Mouse (Mus musculus) heart, embryonic 14.5 days (tissue): ENCODE measurements at regions not wholly inside any gene's neighbourhood (a gene's known extent, or its start where the extent isn't known, plus 50 kb on each side); places are given as distances from the start of the nearest gene placed in this dataset.

ENCODE experiments used
- ATAC-seq: fragments of 200-750 bp; cut with Nextera tagmentation; 2 replicates; pipeline ENCODE4 v1.8.0; 2017; ENCODE audit warnings: low read depth, moderate TSS enrichment; ENCODE audit not compliant: insufficient number of reproducible peaks, insufficient read depth, low FRiP score
- H3K27ac ChIP-seq, 2 experiments: fragments of 200-500 bp in 1 of 2; fragments of 300-500 bp in 1 of 2; sonication (generic) in 1 of 2; replicated peaks in 1 of 2; 2 replicates each; pipeline ENCODE4 v1.5.1; 2012 to 2014; ENCODE audit warnings: low read depth in 2 of 2, low read length in 2 of 2, control low read depth in 1 of 2, mild to moderate bottlenecking in 1 of 2, mixed read lengths in 1 of 2; ENCODE audit not compliant: control insufficient read depth in 1 of 2, insufficient read depth in 1 of 2
- H3K27me3 ChIP-seq: fragments of 300-500 bp; sonication (generic); 2 replicates; pipeline ENCODE4 v1.6.1; 2014; ENCODE audit warnings: mild to moderate bottlenecking, low read length, control low read depth; ENCODE audit not compliant: control insufficient read depth, insufficient read depth
- H3K36me3 ChIP-seq: fragments of 300-500 bp; sonication (generic); 2 replicates; pipeline ENCODE4 v1.6.1; 2014; ENCODE audit warnings: mild to moderate bottlenecking, control low read depth, low read length, mixed read lengths; ENCODE audit not compliant: control insufficient read depth, insufficient read depth
- H3K4me1 ChIP-seq, 2 experiments: fragments of 200-500 bp in 1 of 2; fragments of 300-500 bp in 1 of 2; sonication (generic) in 1 of 2; 2 replicates each; pipeline ENCODE4 v1.6.1; 2012 to 2014; ENCODE audit warnings: low read length in 2 of 2, control low read depth in 1 of 2, mixed read lengths in 1 of 2; ENCODE audit not compliant: control insufficient read depth in 2 of 2, insufficient read depth in 2 of 2
- H3K4me2 ChIP-seq: fragments of 300-500 bp; sonication (generic); 2 replicates; pipeline ENCODE4 v1.6.1; 2014; ENCODE audit warnings: mild to moderate bottlenecking, low read length
- H3K4me3 ChIP-seq, 2 experiments: fragments of 200-500 bp in 1 of 2; fragments of 300-500 bp in 1 of 2; sonication (generic) in 1 of 2; 2 replicates each; pipeline ENCODE4 v1.5.1; 2012 to 2014; ENCODE audit warnings: low read length in 2 of 2, mild to moderate bottlenecking in 2 of 2, control low read depth in 1 of 2, low read depth in 1 of 2, moderate library complexity in 1 of 2; ENCODE audit not compliant: control insufficient read depth in 1 of 2, insufficient read depth in 1 of 2
- H3K9ac ChIP-seq: fragments of 300-500 bp; sonication (generic); 2 replicates; pipeline ENCODE4 v1.6.1; 2014; ENCODE audit warnings: mild to moderate bottlenecking, low read length
- H3K9me3 ChIP-seq: fragments of 300-500 bp; sonication (generic); 2 replicates; pipeline ENCODE4 v1.6.1; 2016; ENCODE audit warnings: low read length, control low read depth; ENCODE audit not compliant: control insufficient read depth
- WGBS: fragments of 180-500 bp; shearing (Covaris S2); extraction: QIAGEN DNeasy Blood & Tissue Kit; methylation state at CpG from one replicate; pipeline ENCODE4 v1.1.7; 2014; 5-methylcytosine and 5-hydroxymethylcytosine counted together

DNA sequence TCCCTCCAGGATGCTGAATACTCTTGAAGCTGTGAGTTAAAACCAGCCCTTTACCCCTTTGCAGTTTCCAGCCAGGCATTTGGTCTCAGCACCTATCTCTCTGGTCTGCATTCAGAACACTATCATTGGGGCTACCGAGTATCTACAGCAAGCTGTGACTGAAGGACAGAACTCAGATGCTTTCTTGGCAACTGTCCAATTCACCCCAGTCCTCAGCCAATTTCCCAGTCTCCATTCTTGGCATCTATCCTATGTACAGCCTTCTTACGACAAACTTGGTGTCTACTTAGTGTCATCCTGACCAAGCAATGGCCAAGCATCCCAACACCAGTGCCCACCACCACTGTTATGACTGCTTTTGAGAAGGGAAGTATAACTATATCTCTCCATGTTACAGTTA is 109.7 kb upstream of the Kdm8 start:
- ATAC-seq = no peak
- WGBS = 50% methylated on average over 2 of the region's 2 CpGs

DNA sequence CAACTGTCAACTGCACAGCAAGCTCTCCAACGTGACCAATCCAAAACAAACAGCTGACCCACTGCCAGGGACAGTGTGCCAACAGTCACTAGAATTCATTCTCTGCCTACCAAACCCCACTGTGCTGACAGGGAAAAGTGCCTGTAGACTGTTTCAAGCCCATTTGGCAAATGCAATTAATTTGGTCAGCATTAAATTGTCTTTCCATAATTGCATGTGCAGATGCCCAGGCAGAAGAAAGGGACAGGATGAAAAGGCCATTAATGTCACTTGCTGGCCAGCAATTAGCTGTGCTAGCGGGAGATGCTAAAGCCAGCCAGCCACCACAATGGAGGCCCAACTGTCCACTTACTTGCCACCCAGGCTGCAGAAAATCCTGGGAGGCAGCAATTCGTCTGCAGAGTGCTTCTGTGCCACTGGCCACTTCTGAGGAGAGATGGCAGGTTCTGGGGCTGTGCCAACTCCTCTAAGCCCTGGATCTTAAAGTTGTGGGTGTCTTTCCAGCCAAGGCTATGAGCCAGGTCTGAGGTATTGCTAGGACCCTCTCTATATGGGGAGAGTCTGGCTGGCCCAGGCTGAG is 108.8 kb upstream of the Kdm8 start:
- no peak overlapping the region for H3K4me3 ChIP-seq
- no peaks in the 10 kb centered on the region for H3K9me3 ChIP-seq
- H3K4me2 ChIP-seq = no peak overlapping the region
- H3K36me3 ChIP-seq = no peaks in the 10 kb centered on the region
- no peaks in the 10 kb centered on the region for H3K27me3 ChIP-seq
- H3K9ac ChIP-seq = no peak overlapping the region
- no peak overlapping the region for H3K27ac ChIP-seq
- ATAC-seq = no peak
- 53% methylated on average over 3 of the region's 3 CpGs for WGBS
- no peaks in the 10 kb centered on the region for H3K4me1 ChIP-seq

More for the DNA sequence above, 109.7 kb upstream of the Kdm8 start:
- Histone ChIP-seq H3K4me1 (no peaks in the 10 kb centered on the region), H3K9me3 (no peaks in the 10 kb centered on the region), H3K36me3 (no peaks in the 10 kb centered on the region), H3K27ac (no peak overlapping the region), H3K27me3 (no peaks in the 10 kb centered on the region), H3K4me2 (no peak overlapping the region), H3K4me3 (no peak overlapping the region), H3K9ac (no peak overlapping the region)

DNA sequence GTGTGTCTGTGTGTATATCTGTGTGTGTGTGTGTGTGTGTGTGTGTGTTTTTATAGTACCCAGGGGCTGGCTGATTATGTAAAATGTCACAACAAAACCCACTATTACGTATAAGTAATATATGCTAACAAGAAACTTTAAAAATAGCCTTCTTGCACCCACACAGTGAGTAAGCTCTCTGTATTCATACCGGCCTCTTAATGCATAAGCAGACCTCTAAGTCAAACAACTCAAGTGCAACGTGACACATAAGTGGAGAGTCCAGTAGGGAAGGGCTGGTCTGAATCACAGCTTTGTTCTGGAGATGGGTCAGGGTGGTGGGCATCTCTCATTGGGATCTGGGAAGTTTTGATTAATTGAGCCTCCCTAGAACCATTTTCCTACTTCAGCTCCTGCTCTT is 107.7 kb upstream of the Kdm8 start:
- H3K4me1 ChIP-seq = no peaks in the 10 kb centered on the region
- H3K4me2 ChIP-seq = no peak overlapping the region
- H3K27me3 ChIP-seq = no peaks in the 10 kb centered on the region
- H3K27ac ChIP-seq = no peak overlapping the region
- H3K9me3 ChIP-seq = no peaks in the 10 kb centered on the region
- H3K36me3 ChIP-seq = no peaks in the 10 kb centered on the region
- H3K9ac ChIP-seq = no peak overlapping the region
- ATAC-seq = no peak
- no peak overlapping the region for H3K4me3 ChIP-seq
- 75% methylated on average over 3 of the region's 3 CpGs for WGBS

DNA sequence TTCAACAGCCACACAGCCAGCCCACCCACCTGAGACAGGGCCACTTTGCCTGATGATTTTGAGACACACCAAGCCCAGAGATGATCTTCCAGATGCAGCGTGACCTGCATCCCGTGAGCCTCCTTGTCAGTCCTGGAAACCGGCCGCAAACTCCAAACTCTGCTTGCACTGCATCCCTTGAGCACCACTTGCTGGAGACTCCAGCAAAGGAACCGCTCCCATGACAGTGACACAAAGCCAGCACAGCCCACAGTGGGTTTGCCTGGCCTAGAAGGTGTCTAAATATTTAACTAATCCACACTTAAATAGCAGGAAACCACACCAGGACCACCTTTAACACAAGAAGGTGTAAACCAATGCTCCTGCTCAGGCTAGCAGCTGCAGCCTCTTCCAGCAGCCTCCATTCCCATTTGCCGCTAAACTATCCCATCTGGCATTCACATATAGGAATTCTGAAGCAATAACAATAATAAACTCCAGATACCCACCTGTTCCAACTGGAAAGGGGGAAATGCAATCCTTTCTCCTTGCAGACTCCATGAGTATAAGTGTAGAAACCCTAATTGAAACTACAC is 106.2 kb upstream of the Kdm8 start:
- H3K4me3 ChIP-seq = no peak overlapping the region
- H3K27ac ChIP-seq = no peak overlapping the region
- no peaks in the 10 kb centered on the region for H3K9me3 ChIP-seq
- no peaks in the 10 kb centered on the region for H3K27me3 ChIP-seq
- no peak overlapping the region for H3K4me2 ChIP-seq
- H3K9ac ChIP-seq = no peak overlapping the region
- ATAC-seq = no peak
- H3K36me3 ChIP-seq = no peaks in the 10 kb centered on the region
- H3K4me1 ChIP-seq = no peaks in the 10 kb centered on the region
- WGBS = 83% methylated on average over 6 of the region's 6 CpGs

DNA sequence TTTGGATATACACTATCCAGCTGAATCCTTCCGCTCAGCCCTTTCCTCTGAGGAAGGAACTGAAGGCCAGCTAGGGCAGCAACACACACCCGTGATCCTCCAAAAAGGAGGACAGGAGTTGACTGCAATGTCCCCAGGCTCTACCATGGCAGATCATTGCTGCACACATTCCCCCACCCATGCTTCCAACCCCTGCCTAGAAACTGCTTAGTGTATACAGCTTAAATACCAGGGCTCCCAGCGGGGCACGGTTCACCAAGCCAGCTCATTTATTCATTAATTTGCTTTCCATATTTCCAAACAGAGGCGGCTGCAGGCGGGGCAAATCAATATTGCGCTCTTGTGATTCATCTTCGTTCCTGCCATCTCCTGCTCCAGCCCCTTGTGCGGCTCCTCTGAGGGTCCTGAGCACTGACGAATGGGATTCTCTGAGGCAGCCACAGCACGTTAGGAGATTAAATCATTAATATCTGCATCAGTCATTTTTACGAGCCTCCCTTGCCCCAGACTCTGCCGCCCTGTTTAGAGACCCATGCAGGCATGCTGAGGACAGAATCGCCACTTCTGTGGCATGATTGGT is 104.1 kb upstream of the Kdm8 start:
- no peaks in the 10 kb centered on the region for H3K4me1 ChIP-seq
- H3K36me3 ChIP-seq = no peaks in the 10 kb centered on the region
- H3K9ac ChIP-seq = no peak overlapping the region
- no peaks in the 10 kb centered on the region for H3K9me3 ChIP-seq
- no peak for ATAC-seq
- 78% methylated on average over 14 of the region's 14 CpGs for WGBS
- H3K4me2 ChIP-seq = no peak overlapping the region
- H3K4me3 ChIP-seq = no peak overlapping the region
- no peaks in the 10 kb centered on the region for H3K27me3 ChIP-seq
- H3K27ac ChIP-seq = no peak overlapping the region

GRCm38 (mm10) chr7:125349606-125350005 is 94.9 kb upstream of the Kdm8 start:
- 58% methylated on average over 3 of the region's 3 CpGs for WGBS
- H3K9me3 ChIP-seq = no peaks in the 10 kb centered on the region
- no peak for ATAC-seq

DNA sequence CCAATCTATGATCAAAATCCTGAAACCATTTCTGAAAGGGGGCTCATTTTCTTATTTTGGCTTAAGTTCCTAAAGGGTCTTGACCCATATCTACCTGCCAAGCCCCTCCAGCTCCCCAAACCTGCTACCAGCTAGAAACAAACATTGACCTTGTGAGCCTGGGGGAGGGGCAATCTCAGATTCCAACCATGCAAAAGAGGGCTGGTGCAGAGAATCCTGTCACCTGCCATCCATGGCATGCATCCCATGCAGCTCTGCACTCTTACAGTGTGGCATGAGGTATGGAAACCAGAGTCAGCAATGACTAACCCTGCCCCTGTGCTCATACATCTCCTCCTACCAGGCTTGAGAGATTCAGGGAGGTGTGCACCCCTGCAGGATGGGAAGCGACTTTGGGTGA is 90.3 kb upstream of the Kdm8 start:
- Histone ChIP-seq H3K36me3 (no peaks in the 10 kb centered on the region), H3K27me3 (no peaks in the 10 kb centered on the region), H3K4me3 (no peak overlapping the region), H3K9ac (no peak overlapping the region), H3K27ac (no peak overlapping the region), H3K9me3 (no peaks in the 10 kb centered on the region), H3K4me2 (no peak overlapping the region), H3K4me1 (no peaks in the 10 kb centered on the region)
- 80% methylated on average over 1 of the region's 1 CpGs for WGBS
- ATAC-seq = no peak

More at GRCm38 (mm10) chr7:125349606-125350005, 94.9 kb upstream of the Kdm8 start:
- Histone ChIP-seq H3K27me3 (no peaks in the 10 kb centered on the region), H3K4me1 (no peaks in the 10 kb centered on the region), H3K36me3 (no peaks in the 10 kb centered on the region), H3K9ac (no peak overlapping the region), H3K27ac (no peak overlapping the region), H3K4me2 (no peak overlapping the region), H3K4me3 (no peak overlapping the region)

DNA sequence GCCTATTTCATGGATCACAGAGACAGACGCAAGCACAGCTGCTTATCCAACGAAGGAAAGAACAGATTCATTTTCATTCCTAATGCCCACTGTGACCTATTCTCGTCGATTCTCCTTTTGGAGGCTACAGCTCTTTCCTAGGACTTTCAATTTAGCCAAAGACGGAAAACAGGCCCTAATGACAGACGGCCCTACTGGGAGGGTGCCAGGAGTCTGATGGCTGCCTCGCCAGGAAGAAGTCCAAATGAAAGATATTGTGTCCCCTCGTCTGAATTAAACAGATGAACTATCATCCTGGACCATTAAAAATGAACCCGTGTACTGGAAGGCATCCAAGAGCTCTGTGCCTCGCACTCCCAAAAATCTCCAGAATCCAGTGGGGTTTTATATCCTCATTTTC is 89.5 kb upstream of the Kdm8 start:
- no peak overlapping the region for H3K9ac ChIP-seq
- H3K36me3 ChIP-seq = no peaks in the 10 kb centered on the region
- H3K27me3 ChIP-seq = no peaks in the 10 kb centered on the region
- no peak overlapping the region for H3K4me2 ChIP-seq
- WGBS = 58% methylated on average over 10 of the region's 10 CpGs
- no peaks in the 10 kb centered on the region for H3K4me1 ChIP-seq
- H3K9me3 ChIP-seq = no peaks in the 10 kb centered on the region
- ATAC-seq = no peak
- H3K4me3 ChIP-seq = no peak overlapping the region
- H3K27ac ChIP-seq = no peak overlapping the region
